Mouse (Mus musculus): ENCODE measurements around the gene Ptprk. TPM values are rescaled to one million over a fixed set of nuclear protein-coding genes. Genes with fewer than 3 reads are reported as not detected.

Gene Ptprk
- polyA plus RNA-seq, 1 experiment: 28.0 TPM

GRCm38 (mm10) chr10:28133770-28134169 is 59.1 kb downstream of the Ptprk start:
- Histone ChIP-seq H3K27ac (ENCODE audit: insufficient read depth, low read length) (no peak overlapping the region), H3K4me1 (ENCODE audit: control insufficient read depth, insufficient read depth, low read length) (no peaks in the 10 kb centered on the region), H3K4me3 (ENCODE audit: insufficient read depth, low read length) (no peak overlapping the region)
- TF ChIP-seq POLR2A (IDR thresholded peaks at IDR 0.05; ENCODE audit: low read depth, low read length): no peak
- no peak for TF ChIP-seq CTCF (IDR thresholded peaks at IDR 0.05; ENCODE audit: borderline replicate concordance, insufficient read depth, low read length)

- Histone ChIP-seq H3K4me1 (ENCODE audit: control insufficient read depth, insufficient read depth, low read length) (no peaks in the 10 kb centered on the region), H3K4me3 (ENCODE audit: insufficient read depth, low read length) (no peak overlapping the region), H3K27ac (ENCODE audit: insufficient read depth, low read length) (no peak overlapping the region)
- TF ChIP-seq POLR2A (IDR thresholded peaks at IDR 0.05; ENCODE audit: low read depth, low read length) (no peak), CTCF (IDR thresholded peaks at IDR 0.05; ENCODE audit: borderline replicate concordance, insufficient read depth, low read length) (no peak)
These were observed 63.8 kb downstream of the Ptprk start for GRCm38 (mm10) chr10:28138399-28138798.

GRCm38 (mm10) chr10:28144459-28144858 is 69.8 kb downstream of the Ptprk start:
- Histone ChIP-seq H3K4me3 (ENCODE audit: insufficient read depth, low read length) (no peak overlapping the region), H3K4me1 (ENCODE audit: control insufficient read depth, insufficient read depth, low read length) (no peaks in the 10 kb centered on the region), H3K27ac (ENCODE audit: insufficient read depth, low read length) (no peak overlapping the region)
- TF ChIP-seq POLR2A (IDR thresholded peaks at IDR 0.05; ENCODE audit: low read depth, low read length): no peak
- no peak for TF ChIP-seq CTCF (IDR thresholded peaks at IDR 0.05; ENCODE audit: borderline replicate concordance, insufficient read depth, low read length)

GRCm38 (mm10) chr10:28145326-28145725 is 70.7 kb downstream of the Ptprk start:
- no peak for TF ChIP-seq CTCF (IDR thresholded peaks at IDR 0.05; ENCODE audit: borderline replicate concordance, insufficient read depth, low read length)
- no peak for TF ChIP-seq POLR2A (IDR thresholded peaks at IDR 0.05; ENCODE audit: low read depth, low read length)
- Histone ChIP-seq H3K4me1 (ENCODE audit: control insufficient read depth, insufficient read depth, low read length) (no peaks in the 10 kb centered on the region), H3K27ac (ENCODE audit: insufficient read depth, low read length) (no peak overlapping the region), H3K4me3 (ENCODE audit: insufficient read depth, low read length) (no peak overlapping the region)

- no peak overlapping the region for H3K4me3 ChIP-seq (ENCODE audit: insufficient read depth, low read length)
- H3K4me1 ChIP-seq (ENCODE audit: control insufficient read depth, insufficient read depth, low read length): no peaks in the 10 kb centered on the region
- H3K27ac ChIP-seq (ENCODE audit: insufficient read depth, low read length): no peak overlapping the region
- TF ChIP-seq POLR2A (IDR thresholded peaks at IDR 0.05; ENCODE audit: low read depth, low read length): no peak
These were observed 81.4 kb downstream of the Ptprk start for GRCm38 (mm10) chr10:28155688-28156685.

- TF ChIP-seq CTCF (IDR thresholded peaks at IDR 0.05; ENCODE audit: borderline replicate concordance, insufficient read depth, low read length) (no peak), POLR2A (IDR thresholded peaks at IDR 0.05; ENCODE audit: low read depth, low read length) (no peak)
- Histone ChIP-seq H3K4me1 (ENCODE audit: control insufficient read depth, insufficient read depth, low read length) (peaks cover 4% of the 10 kb centered on the region; the same call in 1 of the 2 replicates), H3K4me3 (ENCODE audit: insufficient read depth, low read length) (no peak overlapping the region), H3K27ac (ENCODE audit: insufficient read depth, low read length) (no peak overlapping the region)
These were observed 85.1 kb downstream of the Ptprk start for GRCm38 (mm10) chr10:28159716-28160115.

GRCm38 (mm10) chr10:28161306-28161705 is 86.7 kb downstream of the Ptprk start:
- no peak for TF ChIP-seq CTCF (IDR thresholded peaks at IDR 0.05; ENCODE audit: borderline replicate concordance, insufficient read depth, low read length)
- no peak for TF ChIP-seq POLR2A (IDR thresholded peaks at IDR 0.05; ENCODE audit: low read depth, low read length)
- no peak overlapping the region for H3K27ac ChIP-seq (ENCODE audit: insufficient read depth, low read length)
- no peak overlapping the region for H3K4me3 ChIP-seq (ENCODE audit: insufficient read depth, low read length)
- peaks cover 5% of the 10 kb centered on the region; the same call in 1 of the 2 replicates for H3K4me1 ChIP-seq (ENCODE audit: control insufficient read depth, insufficient read depth, low read length)

- TF ChIP-seq POLR2A (IDR thresholded peaks at IDR 0.05; ENCODE audit: low read depth, low read length) (no peak), CTCF (IDR thresholded peaks at IDR 0.05; ENCODE audit: borderline replicate concordance, insufficient read depth, low read length) (no peak)
- H3K27ac ChIP-seq (ENCODE audit: insufficient read depth, low read length): no peak overlapping the region
These were observed 89.6 kb downstream of the Ptprk start for GRCm38 (mm10) chr10:28164250-28164649.

GRCm38 (mm10) chr10:28164746-28165145 is 90.1 kb downstream of the Ptprk start:
- no peak for TF ChIP-seq POLR2A (IDR thresholded peaks at IDR 0.05; ENCODE audit: low read depth, low read length)
- no peak for TF ChIP-seq CTCF (IDR thresholded peaks at IDR 0.05; ENCODE audit: borderline replicate concordance, insufficient read depth, low read length)
- Histone ChIP-seq H3K4me1 (ENCODE audit: control insufficient read depth, insufficient read depth, low read length) (peaks cover 5% of the 10 kb centered on the region; the same call in 1 of the 2 replicates), H3K4me3 (ENCODE audit: insufficient read depth, low read length) (no peak overlapping the region), H3K27ac (ENCODE audit: insufficient read depth, low read length) (no peak overlapping the region)

More at GRCm38 (mm10) chr10:28164250-28164649, 89.6 kb downstream of the Ptprk start:
- Histone ChIP-seq H3K4me3 (ENCODE audit: insufficient read depth, low read length) (no peak overlapping the region), H3K4me1 (ENCODE audit: control insufficient read depth, insufficient read depth, low read length) (peaks cover 5% of the 10 kb centered on the region; the same call in 1 of the 2 replicates)

- no peak overlapping the region for H3K27ac ChIP-seq (ENCODE audit: insufficient read depth, low read length)
- peaks cover 5% of the 10 kb centered on the region; the same call in 1 of the 2 replicates for H3K4me1 ChIP-seq (ENCODE audit: control insufficient read depth, insufficient read depth, low read length)
- no peak overlapping the region for H3K4me3 ChIP-seq (ENCODE audit: insufficient read depth, low read length)
- TF ChIP-seq POLR2A (IDR thresholded peaks at IDR 0.05; ENCODE audit: low read depth, low read length) (no peak), CTCF (IDR thresholded peaks at IDR 0.05; ENCODE audit: borderline replicate concordance, insufficient read depth, low read length) (no peak)
These were observed 92.0 kb downstream of the Ptprk start for GRCm38 (mm10) chr10:28166610-28167009.

All from embryonic fibroblast, embryonic 13.5 days (primary cell).